Mouse (Mus musculus) heart, postnatal 4 days (tissue): ENCODE measurements around the gene Hsp90ab1. TPM values are rescaled to one million over a fixed set of nuclear protein-coding genes. Genes with fewer than 3 reads are reported as not detected.

Experiments
- DNase-seq: peaks from one replicate; pipeline ENCODE4 v3.0.0; 2021
- total RNA-seq, 2 experiments: library from RNA; stranded (reverse); gene quantifications; 2 replicates each; pipeline ENCODE4 v1.2.3; 2021

Gene Hsp90ab1
- total RNA-seq, 2 experiments from 2014 or later = 1,093 to 1,133 TPM

- DNase-seq = no peak
Measured at GRCm38 (mm10) chr17:45595736-45596390, 22.8 kb upstream of the Hsp90ab1 start.

- DNase-seq = peak; percentile 89
Measured at GRCm38 (mm10) chr17:45594881-45595735, 22.0 kb upstream of the Hsp90ab1 start.

- no peak for DNase-seq
Measured at GRCm38 (mm10) chr17:45594195-45594594, 21.1 kb upstream of the Hsp90ab1 start.

GRCm38 (mm10) chr17:45593479-45593878 lies 20.4 kb upstream of the Hsp90ab1 start:
- DNase-seq = no peak

GRCm38 (mm10) chr17:45592606-45593431 lies 19.7 kb upstream of the Hsp90ab1 start:
- DNase-seq = peak; percentile 49

GRCm38 (mm10) chr17:45591701-45592605 lies 18.9 kb upstream of the Hsp90ab1 start:
- peak; percentile 75 for DNase-seq

GRCm38 (mm10) chr17:45590410-45590809 lies 17.3 kb upstream of the Hsp90ab1 start:
- DNase-seq = no peak

- DNase-seq = no peak
Measured at GRCm38 (mm10) chr17:45589844-45590243, 16.8 kb upstream of the Hsp90ab1 start.

GRCm38 (mm10) chr17:45589236-45589635 lies 16.2 kb upstream of the Hsp90ab1 start:
- no peak for DNase-seq

- DNase-seq = no peak
Measured at GRCm38 (mm10) chr17:45588370-45588769, 15.3 kb upstream of the Hsp90ab1 start.

GRCm38 (mm10) chr17:45586449-45586837 lies 13.4 kb upstream of the Hsp90ab1 start:
- peak; percentile 59 for DNase-seq

- DNase-seq = no peak
Measured at GRCm38 (mm10) chr17:45585725-45586448, 12.8 kb upstream of the Hsp90ab1 start.

GRCm38 (mm10) chr17:45584939-45585678 lies 12.0 kb upstream of the Hsp90ab1 start:
- peak; percentile 92 for DNase-seq

- DNase-seq = peak; percentile 95
Measured at GRCm38 (mm10) chr17:45584096-45584896, 11.2 kb upstream of the Hsp90ab1 start.

- DNase-seq = no peak
Measured at GRCm38 (mm10) chr17:45582715-45583355, 9.8 kb upstream of the Hsp90ab1 start.

GRCm38 (mm10) chr17:45582188-45582587 lies 9.1 kb upstream of the Hsp90ab1 start:
- DNase-seq = no peak

- DNase-seq = peak; percentile 87
Measured at GRCm38 (mm10) chr17:45581567-45581983, 8.5 kb upstream of the Hsp90ab1 start.

GRCm38 (mm10) chr17:45580958-45581477 lies 7.9 kb upstream of the Hsp90ab1 start:
- peak; percentile 65 for DNase-seq

- no peak for DNase-seq
Measured at GRCm38 (mm10) chr17:45579554-45579953, 6.5 kb upstream of the Hsp90ab1 start.
